Mouse (Mus musculus) retina, postnatal 7 days (tissue): ENCODE measurements at regions not wholly inside any gene's neighbourhood (a gene's known extent, or its start where the extent isn't known, plus 50 kb on each side); places are given as distances from the start of the nearest gene placed in this dataset.

Source experiments
- DNase-seq: peaks from one replicate; pipeline ENCODE4 v3.0.0-alpha.2; 2012; ENCODE audit warnings: low read depth, low spot score

GRCm38 (mm10) chr17:68120744-68121143, 116.8 kb upstream of the Arhgap28 start:
- DNase-seq, result no peak

- DNase-seq, result no peak
Observed at GRCm38 (mm10) chr17:68134373-68134772, 130.5 kb upstream of the Arhgap28 start.

GRCm38 (mm10) chr17:68135436-68135835, 131.5 kb upstream of the Arhgap28 start:
- DNase-seq, result no peak

GRCm38 (mm10) chr17:68143307-68143706, 130.3 kb upstream of the L3mbtl4 start:
- no peak for DNase-seq

GRCm38 (mm10) chr17:68149237-68149792, 124.3 kb upstream of the L3mbtl4 start:
- no peak for DNase-seq

- no peak for DNase-seq
Observed at GRCm38 (mm10) chr17:68152438-68153120, 121.0 kb upstream of the L3mbtl4 start.

- DNase-seq, result no peak
Observed at GRCm38 (mm10) chr17:68154879-68155278, 118.7 kb upstream of the L3mbtl4 start.

- no peak for DNase-seq
Observed at GRCm38 (mm10) chr17:68158172-68158651, 115.4 kb upstream of the L3mbtl4 start.

GRCm38 (mm10) chr17:68161107-68161506, 112.5 kb upstream of the L3mbtl4 start:
- DNase-seq, result no peak

- no peak for DNase-seq
Observed at GRCm38 (mm10) chr17:68163545-68163944, 110.1 kb upstream of the L3mbtl4 start.

GRCm38 (mm10) chr17:68164666-68165065, 108.9 kb upstream of the L3mbtl4 start:
- DNase-seq, result no peak

- DNase-seq, result no peak
Observed at GRCm38 (mm10) chr17:68165171-68165825, 108.3 kb upstream of the L3mbtl4 start.

GRCm38 (mm10) chr17:68166397-68166796, 107.2 kb upstream of the L3mbtl4 start:
- peak; percentile 30 for DNase-seq

- no peak for DNase-seq
Observed at GRCm38 (mm10) chr17:68172838-68173237, 100.8 kb upstream of the L3mbtl4 start.

GRCm38 (mm10) chr17:68176611-68177165, 96.9 kb upstream of the L3mbtl4 start:
- DNase-seq, result peak; percentile 28

GRCm38 (mm10) chr17:68177835-68178234, 95.8 kb upstream of the L3mbtl4 start:
- peak; percentile 39 for DNase-seq

- no peak for DNase-seq
Observed at GRCm38 (mm10) chr17:68185385-68185784, 88.2 kb upstream of the L3mbtl4 start.

- DNase-seq, result no peak
Observed at GRCm38 (mm10) chr17:68189888-68190287, 83.7 kb upstream of the L3mbtl4 start.

GRCm38 (mm10) chr17:68205545-68205944, 68.1 kb upstream of the L3mbtl4 start:
- DNase-seq, result no peak

GRCm38 (mm10) chr17:68208837-68209236, 64.8 kb upstream of the L3mbtl4 start:
- DNase-seq, result no peak

- DNase-seq, result no peak
Observed at GRCm38 (mm10) chr17:68210313-68211254, 63.0 kb upstream of the L3mbtl4 start.
